14 mouse cellular contexts compared by ENCODE assay signal in genomic region chr12:111005803-111006202, GRCm38 (mm10). TPM values are rescaled to one million over a fixed set of nuclear protein-coding genes. Genes with fewer than 3 reads are reported as not detected.
DNase-seq lines count a peak whose midpoint lies in the region; ATAC-seq and TF ChIP-seq lines count a peak whose summit lies in the region.
"Had no signal": no experiment of that assay in that cellular context is flagged by ENCODE, and none has a peak within 500 bp of the region (broad histone marks: within the 10 kb centered on the region; RNA-seq: fewer than 3 reads in every experiment).

No protein-coding gene starts in this region.

- 82% methylated on average over 6 of the region's 6 CpGs for WGBS in hindbrain, embryonic 16.5 days
- WGBS in hindbrain, postnatal 0 days: 76% methylated on average over 6 of the region's 6 CpGs
- 71% methylated on average over 6 of the region's 6 CpGs for WGBS in embryonic facial prominence, embryonic 10.5 days
- 60% methylated on average over 6 of the region's 6 CpGs for whole genome bisulfite sequencing in embryonic facial prominence, embryonic 11.5 days
- 53% methylated on average over 6 of the region's 6 CpGs for WGBS in limb, embryonic 15.5 days
- 82% methylated on average over 6 of the region's 6 CpGs for WGBS in cerebellum, adult 2 months

- no peak for DNase-seq in hindbrain, postnatal 0 days (ENCODE audit: low spot score)
- DNase-seq in embryonic facial prominence, embryonic 10.5 days (ENCODE audit: low spot score): no peak
- DNase-seq in embryonic facial prominence, embryonic 11.5 days (ENCODE audit: low spot score): no peak
- DNase-seq in cerebellum, adult 2 months: no peak
- no peak for DNase-seq in urinary bladder, postnatal 25 days (ENCODE audit: low spot score)
- DNase-seq: adrenal gland, postnatal 36 days; heart, postnatal 10 days; kidney, postnatal 10 days; lung, postnatal 4 days; thymus, postnatal 14 days had no signal

- no peak for ATAC-seq in hindbrain, embryonic 16.5 days
- no peak for ATAC-seq in hindbrain, postnatal 0 days
- ATAC-seq in embryonic facial prominence, embryonic 11.5 days (replicated peaks; ENCODE audit: insufficient number of reproducible peaks, low FRiP score, low TSS enrichment, low read depth): 0 out of 2 replicates have a peak, but pooled peaks have one; percentile 29
- no peak for ATAC-seq in limb, embryonic 15.5 days (ENCODE audit: insufficient number of reproducible peaks, low FRiP score, low TSS enrichment, low read depth)
- ATAC-seq: forebrain, embryonic 14.5 days had no signal

- H3K4me2 ChIP-seq in hindbrain, embryonic 16.5 days (ENCODE audit: low read length): no peak overlapping the region
- H3K4me2 ChIP-seq in hindbrain, postnatal 0 days (ENCODE audit: low read depth, low read length): no peak overlapping the region
- H3K4me2 ChIP-seq in embryonic facial prominence, embryonic 11.5 days (ENCODE audit: low read depth, low read length): no peak overlapping the region
- H3K4me2 ChIP-seq in limb, embryonic 15.5 days: no peak overlapping the region

- H3K4me3 ChIP-seq in hindbrain, embryonic 16.5 days (ENCODE audit: low read length): no peak overlapping the region
- no peak overlapping the region for H3K4me3 ChIP-seq in hindbrain, postnatal 0 days (ENCODE audit: low read length)
- no peak overlapping the region for H3K4me3 ChIP-seq in embryonic facial prominence, embryonic 10.5 days
- H3K4me3 ChIP-seq in embryonic facial prominence, embryonic 11.5 days (ENCODE audit: low read depth, low read length): no peak overlapping the region
- no peak overlapping the region for H3K4me3 ChIP-seq in limb, embryonic 15.5 days
- H3K4me3 ChIP-seq in cerebellum, adult 2 months (replicated peaks; ENCODE audit: insufficient read depth, low read depth, low read length): no peak overlapping the region
- H3K4me3 ChIP-seq: midbrain, embryonic 10.5 days had no signal

- peaks cover 11% of the 10 kb centered on the region for H3K4me1 ChIP-seq in hindbrain, embryonic 16.5 days (ENCODE audit: control insufficient read depth, insufficient read depth, low read depth, low read length)
- H3K4me1 ChIP-seq in hindbrain, postnatal 0 days (ENCODE audit: insufficient read depth, low read length): peaks cover 10% of the 10 kb centered on the region; the same call in 1 of the 2 replicates
- peaks cover 41% of the 10 kb centered on the region for H3K4me1 ChIP-seq in embryonic facial prominence, embryonic 10.5 days
- H3K4me1 ChIP-seq in embryonic facial prominence, embryonic 11.5 days (ENCODE audit: control insufficient read depth, insufficient read depth, low read length): no peaks in the 10 kb centered on the region
- peaks cover 48% of the 10 kb centered on the region for H3K4me1 ChIP-seq in limb, embryonic 15.5 days
- peaks cover 12% of the 10 kb centered on the region for H3K4me1 ChIP-seq in cerebellum, adult 2 months (ENCODE audit: control insufficient read depth, insufficient read depth, low read length)

- H3K27ac ChIP-seq in hindbrain, embryonic 16.5 days (ENCODE audit: low read depth, low read length): no peak overlapping the region
- no peak overlapping the region for H3K27ac ChIP-seq in hindbrain, postnatal 0 days
- peak overlapping the region; percentile 66; the same call in 1 of the 2 replicates for H3K27ac ChIP-seq in embryonic facial prominence, embryonic 10.5 days (replicated peaks)
- no peak overlapping the region for H3K27ac ChIP-seq in embryonic facial prominence, embryonic 11.5 days (replicated peaks; ENCODE audit: low read depth, low read length)
- H3K27ac ChIP-seq in limb, embryonic 15.5 days: peak overlapping the region; percentile 75
- H3K27ac ChIP-seq in cerebellum, adult 2 months (ENCODE audit: insufficient read depth, low read length): no peak overlapping the region

- TF ChIP-seq POLR2A in cerebellum, adult 2 months (IDR thresholded peaks at IDR 0.05; ENCODE audit: borderline replicate concordance, insufficient read depth, low read length): no peak

- TF ChIP-seq CTCF in hindbrain, postnatal 0 days (IDR thresholded peaks at IDR 0.05; ENCODE audit: low read depth): no peak
- no peak for TF ChIP-seq CTCF in cerebellum, adult 2 months (IDR thresholded peaks at IDR 0.05; ENCODE audit: borderline replicate concordance, insufficient read depth, low read depth, low read length)

- H3K36me3 ChIP-seq in hindbrain, embryonic 16.5 days (ENCODE audit: control insufficient read depth, insufficient read depth, low read length): no peaks in the 10 kb centered on the region
- H3K36me3 ChIP-seq in hindbrain, postnatal 0 days (ENCODE audit: insufficient read depth, low read length): no peaks in the 10 kb centered on the region
- no peaks in the 10 kb centered on the region for H3K36me3 ChIP-seq in embryonic facial prominence, embryonic 10.5 days (replicated peaks)
- no peaks in the 10 kb centered on the region for H3K36me3 ChIP-seq in embryonic facial prominence, embryonic 11.5 days (replicated peaks; ENCODE audit: control insufficient read depth, insufficient read depth, low read depth, low read length)
- H3K36me3 ChIP-seq in limb, embryonic 15.5 days: no peaks in the 10 kb centered on the region
- H3K36me3 ChIP-seq: midbrain, embryonic 10.5 days had no signal

- H3K9ac ChIP-seq in hindbrain, embryonic 16.5 days (ENCODE audit: low read depth, low read length): 0 out of 2 replicates have a peak overlapping the region, but pooled peaks have one; percentile 3
- no peak overlapping the region for H3K9ac ChIP-seq in hindbrain, postnatal 0 days (replicated peaks; ENCODE audit: low read length)
- no peak overlapping the region for H3K9ac ChIP-seq in embryonic facial prominence, embryonic 11.5 days (replicated peaks; ENCODE audit: low read length)
- H3K9ac ChIP-seq in limb, embryonic 15.5 days: no peak overlapping the region

- H3K9me3 ChIP-seq in hindbrain, embryonic 16.5 days (ENCODE audit: control insufficient read depth, low read length): no peaks in the 10 kb centered on the region
- H3K9me3 ChIP-seq in hindbrain, postnatal 0 days (ENCODE audit: low read length): no peaks in the 10 kb centered on the region
- no peaks in the 10 kb centered on the region for H3K9me3 ChIP-seq in embryonic facial prominence, embryonic 10.5 days
- no peaks in the 10 kb centered on the region for H3K9me3 ChIP-seq in embryonic facial prominence, embryonic 11.5 days (replicated peaks; ENCODE audit: control insufficient read depth, low read length)
- no peaks in the 10 kb centered on the region for H3K9me3 ChIP-seq in limb, embryonic 15.5 days
- H3K9me3 ChIP-seq: midbrain, embryonic 10.5 days had no signal

- no peaks in the 10 kb centered on the region for H3K27me3 ChIP-seq in hindbrain, embryonic 16.5 days (replicated peaks; ENCODE audit: control insufficient read depth, insufficient read depth, low read length)
- H3K27me3 ChIP-seq in hindbrain, postnatal 0 days (ENCODE audit: insufficient read depth, low read length): no peaks in the 10 kb centered on the region
- H3K27me3 ChIP-seq in embryonic facial prominence, embryonic 10.5 days (replicated peaks; ENCODE audit: low read depth, poor library complexity, severe bottlenecking): no peaks in the 10 kb centered on the region
- H3K27me3 ChIP-seq in embryonic facial prominence, embryonic 11.5 days (ENCODE audit: control insufficient read depth, insufficient read depth, low read length): no peaks in the 10 kb centered on the region
- no peaks in the 10 kb centered on the region for H3K27me3 ChIP-seq in limb, embryonic 15.5 days
- no peaks in the 10 kb centered on the region for H3K27me3 ChIP-seq in cerebellum, adult 2 months (ENCODE audit: control insufficient read depth, insufficient read depth, low read length)

RNA-seq across cellular contexts. Expression of gene Ankrd9, which starts 27.0 kb away (rescaled TPM):
- polyA plus RNA-seq in hindbrain, embryonic 16.5 days (2015; fragmentation: Nextera tagmentation; extraction: Ambion mirVana): 12.2 and 14.2 TPM in 2 replicates
- 14.3 and 21.1 TPM in 2 replicates for total RNA-seq in hindbrain, postnatal 0 days (2014; rRNA removed)
- polyA plus RNA-seq in hindbrain, postnatal 0 days (2015; fragmentation: Nextera tagmentation; extraction: Ambion mirVana): 12.8 and 14.8 TPM in 2 replicates
- polyA plus RNA-seq in embryonic facial prominence, embryonic 10.5 days (2016; fragmentation: Nextera tagmentation; extraction: Ambion mirVana): 14.2 and 14.6 TPM in 2 replicates
- 9.5 and 11.5 TPM in 2 replicates for polyA plus RNA-seq in embryonic facial prominence, embryonic 11.5 days (2014; fragmentation: Nextera tagmentation; extraction: Ambion mirVana)
- polyA plus RNA-seq in limb, embryonic 15.5 days (2015; fragmentation: Nextera tagmentation; extraction: Ambion mirVana): 16.4 and 20.0 TPM in 2 replicates
- polyA plus RNA-seq in cerebellum, adult 2 months (2012; rRNA removed): 53.3 and 54.8 TPM in 2 replicates

RNA-seq across cellular contexts. Expression of gene Rcor1, which starts 33.3 kb away (rescaled TPM):
- polyA plus RNA-seq in hindbrain, embryonic 16.5 days (2015; fragmentation: Nextera tagmentation; extraction: Ambion mirVana): 4.1 and 4.5 TPM in 2 replicates
- total RNA-seq in hindbrain, postnatal 0 days (2014; rRNA removed): 11.1 and 13.1 TPM in 2 replicates
- polyA plus RNA-seq in hindbrain, postnatal 0 days (2015; fragmentation: Nextera tagmentation; extraction: Ambion mirVana): 3.0 and 3.1 TPM in 2 replicates
- polyA plus RNA-seq in embryonic facial prominence, embryonic 10.5 days (2016; fragmentation: Nextera tagmentation; extraction: Ambion mirVana): 7.4 and 8.0 TPM in 2 replicates
- 13.6 and 16.9 TPM in 2 replicates for polyA plus RNA-seq in embryonic facial prominence, embryonic 11.5 days (2014; fragmentation: Nextera tagmentation; extraction: Ambion mirVana)
- 12.3 and 13.5 TPM in 2 replicates for polyA plus RNA-seq in limb, embryonic 15.5 days (2015; fragmentation: Nextera tagmentation; extraction: Ambion mirVana)
- polyA plus RNA-seq in cerebellum, adult 2 months (2012; rRNA removed): 15.8 and 16.7 TPM in 2 replicates

Comparison
In these comparisons a context has a peak if more than half of its experiments do, and no peak if none do; other contexts are left out.
1. H3K27ac ChIP-seq: peak in embryonic facial prominence, embryonic 10.5 days (single experiment) and limb, embryonic 15.5 days (single experiment); none in hindbrain, embryonic 16.5 days (single experiment), hindbrain, postnatal 0 days (single experiment), embryonic facial prominence, embryonic 11.5 days (single experiment) and cerebellum, adult 2 months (single experiment).